Mouse (Mus musculus) thymus, adult 2 months (tissue): ENCODE measurements at regions not wholly inside any gene's neighbourhood (a gene's known extent, or its start where the extent isn't known, plus 50 kb on each side); places are given as distances from the start of the nearest gene placed in this dataset.

ENCODE experiments used
- DNase-seq: peaks from one replicate; pipeline ENCODE4 v3.0.0; 2021
- H3K27ac ChIP-seq: fragments of 200-500 bp; 2 replicates; pipeline ENCODE4 v1.5.1; 2012; ENCODE audit warnings: low read length, control low read depth; ENCODE audit not compliant: control insufficient read depth, insufficient read depth
- H3K27me3 ChIP-seq: fragments of 200-500 bp; 2 replicates; pipeline ENCODE4 v1.6.1; 2012; ENCODE audit warnings: mild to moderate bottlenecking, low read length, moderate library complexity, mixed read lengths; ENCODE audit not compliant: control insufficient read depth, insufficient read depth
- H3K36me3 ChIP-seq: fragments of 200-500 bp; 2 replicates; pipeline ENCODE4 v1.6.1; 2012; ENCODE audit warnings: mild to moderate bottlenecking, low read length, moderate library complexity; ENCODE audit not compliant: control insufficient read depth, insufficient read depth
- H3K4me1 ChIP-seq: fragments of 200-500 bp; replicated peaks from 2 replicates; pipeline ENCODE4 v1.6.1; 2012; ENCODE audit warnings: low read length; ENCODE audit not compliant: control insufficient read depth, insufficient read depth
- H3K4me3 ChIP-seq: fragments of 200-500 bp; 2 replicates; pipeline ENCODE4 v1.5.1; 2012; ENCODE audit warnings: mild to moderate bottlenecking, low read length, control low read depth, moderate library complexity; ENCODE audit not compliant: control insufficient read depth, insufficient read depth
- CTCF ChIP-seq: fragments of 200-500 bp; IDR thresholded peaks from 2 replicates; pipeline ENCODE4 v1.5.1; 2012; ENCODE audit warnings: mild to moderate bottlenecking, control low read depth, low read length, moderate library complexity, borderline replicate concordance; ENCODE audit not compliant: control insufficient read depth, poor library complexity, insufficient read depth; ENCODE audit errors: extremely low read depth
- POLR2A ChIP-seq: fragments of 200-500 bp; IDR thresholded peaks from 2 replicates; pipeline ENCODE4 v1.6.1; 2012; ENCODE audit warnings: mild to moderate bottlenecking, low read length, control low read depth, moderate library complexity; ENCODE audit not compliant: control insufficient read depth, poor library complexity, insufficient read depth; ENCODE audit errors: extremely low read depth
- WGBS: fragments of 180-500 bp; shearing (Covaris S2); methylation state at CpG from one replicate; pipeline ENCODE4 v1.1.7; 2018; 5-methylcytosine and 5-hydroxymethylcytosine counted together

- WGBS = 90% methylated on average over 2 of the region's 2 CpGs
- TF ChIP-seq CTCF (no peak), POLR2A (no peak)
- no peaks in the 10 kb centered on the region for H3K27me3 ChIP-seq
- H3K4me1 ChIP-seq = no peaks in the 10 kb centered on the region
- no peak for DNase-seq
- H3K27ac ChIP-seq = no peak overlapping the region
- no peak overlapping the region for H3K4me3 ChIP-seq
- H3K36me3 ChIP-seq = no peaks in the 10 kb centered on the region
Measured at GRCm38 (mm10) chr17:4229969-4230368, 533.9 kb upstream of the Nox3 start.

GRCm38 (mm10) chr17:4250476-4250875 lies 554.4 kb upstream of the Nox3 start:
- TF ChIP-seq POLR2A (no peak), CTCF (no peak)
- no peak for DNase-seq
- H3K27ac ChIP-seq = no peak overlapping the region
- no peaks in the 10 kb centered on the region for H3K36me3 ChIP-seq
- no peak overlapping the region for H3K4me3 ChIP-seq
- WGBS = 98% methylated on average over 2 of the region's 2 CpGs
- no peaks in the 10 kb centered on the region for H3K4me1 ChIP-seq
- H3K27me3 ChIP-seq = no peaks in the 10 kb centered on the region

GRCm38 (mm10) chr17:4265471-4265870 lies 569.4 kb upstream of the Nox3 start:
- no peaks in the 10 kb centered on the region for H3K4me1 ChIP-seq
- no peak for DNase-seq
- H3K27ac ChIP-seq = no peak overlapping the region
- H3K4me3 ChIP-seq = no peak overlapping the region
- TF ChIP-seq CTCF = no peak
- no peak for TF ChIP-seq POLR2A
- WGBS = 89% methylated on average over 6 of the region's 6 CpGs
- no peaks in the 10 kb centered on the region for H3K36me3 ChIP-seq
- no peaks in the 10 kb centered on the region for H3K27me3 ChIP-seq

- Histone ChIP-seq H3K4me3 (no peak overlapping the region), H3K36me3 (no peaks in the 10 kb centered on the region), H3K27ac (no peak overlapping the region), H3K4me1 (no peaks in the 10 kb centered on the region), H3K27me3 (no peaks in the 10 kb centered on the region)
- no peak for DNase-seq
- no peak for TF ChIP-seq POLR2A
- TF ChIP-seq CTCF = no peak
- 58% methylated on average over 6 of the region's 6 CpGs for WGBS
Measured at GRCm38 (mm10) chr17:4265946-4266345, 569.9 kb upstream of the Nox3 start.

GRCm38 (mm10) chr17:4266487-4266886 lies 570.4 kb upstream of the Nox3 start:
- no peak for DNase-seq
- Histone ChIP-seq H3K36me3 (no peaks in the 10 kb centered on the region), H3K27me3 (no peaks in the 10 kb centered on the region), H3K27ac (no peak overlapping the region), H3K4me1 (no peaks in the 10 kb centered on the region), H3K4me3 (no peak overlapping the region)
- TF ChIP-seq POLR2A = no peak
- no peak for TF ChIP-seq CTCF
- 50% methylated on average over 5 of the region's 5 CpGs for WGBS

- no peak overlapping the region for H3K27ac ChIP-seq
- H3K36me3 ChIP-seq = no peaks in the 10 kb centered on the region
- no peak for TF ChIP-seq POLR2A
- WGBS = 92% methylated on average over 5 of the region's 5 CpGs
- no peaks in the 10 kb centered on the region for H3K4me1 ChIP-seq
- DNase-seq = no peak
- H3K27me3 ChIP-seq = no peaks in the 10 kb centered on the region
- no peak overlapping the region for H3K4me3 ChIP-seq
Measured at GRCm38 (mm10) chr17:4268380-4268779, 572.3 kb upstream of the Nox3 start.

- no peaks in the 10 kb centered on the region for H3K36me3 ChIP-seq
- 84% methylated on average over 5 of the region's 5 CpGs for WGBS
- H3K4me1 ChIP-seq = no peaks in the 10 kb centered on the region
- H3K4me3 ChIP-seq = no peak overlapping the region
- TF ChIP-seq CTCF = no peak
- TF ChIP-seq POLR2A = no peak
- H3K27ac ChIP-seq = no peak overlapping the region
- H3K27me3 ChIP-seq = no peaks in the 10 kb centered on the region
- no peak for DNase-seq
Measured at GRCm38 (mm10) chr17:4272456-4272855, 576.4 kb upstream of the Nox3 start.
